Mouse (Mus musculus) myocyte (in vitro differentiated cells): ENCODE data around the gene Itga1. TPM values are rescaled to one million over a fixed set of nuclear protein-coding genes. Genes with fewer than 3 reads are reported as not detected.

Source experiments
- H3K27me3 ChIP-seq: one replicate; pipeline ENCODE4 v1.6.1; 2011; ENCODE audit not compliant: control insufficient read depth, insufficient read depth, insufficient read length
- H3K36me3 ChIP-seq: one replicate; pipeline ENCODE4 v1.6.1; 2011; ENCODE audit not compliant: control insufficient read depth, insufficient read depth
- H3K4me2 ChIP-seq: one replicate; pipeline ENCODE4 v1.6.1; 2011; ENCODE audit warnings: low read depth, control low read depth
- H3K4me3 ChIP-seq: one replicate; pipeline ENCODE4 v1.5.1; 2011; ENCODE audit warnings: mild to moderate bottlenecking, control low read depth, moderate library complexity
- H3K79me2 ChIP-seq: one replicate; pipeline ENCODE4 v1.6.1; 2011; ENCODE audit not compliant: control insufficient read depth, insufficient read depth
- H3ac ChIP-seq: one replicate; pipeline ENCODE4 v1.6.1; 2011; ENCODE audit not compliant: control insufficient read depth, insufficient read length
- CEBPB ChIP-seq: IDR thresholded peaks from 2 replicates; pipeline ENCODE4 v1.6.1; 2011; ENCODE audit warnings: mild to moderate bottlenecking, moderate library complexity; ENCODE audit not compliant: poor library complexity, insufficient read depth, severe bottlenecking
- E2F4 ChIP-seq: IDR thresholded peaks from one replicate; pipeline ENCODE4 v1.6.1; 2011; ENCODE audit warnings: mild to moderate bottlenecking, control low read depth, moderate library complexity; ENCODE audit not compliant: insufficient read depth
- MAX ChIP-seq: IDR thresholded peaks from one replicate; pipeline ENCODE4 v1.6.1; 2011; ENCODE audit warnings: low read depth, mild to moderate bottlenecking, control low read depth
- MYOD1 ChIP-seq, 3 experiments: IDR thresholded peaks; one replicate each; pipeline ENCODE4 v1.6.1; 2011; ENCODE audit warnings: control low read depth in 2 of 3, low read depth in 2 of 3, mild to moderate bottlenecking in 2 of 3, moderate library complexity in 1 of 3; ENCODE audit not compliant: insufficient read length in 2 of 3, control insufficient read depth in 1 of 3
- MYOG ChIP-seq, 3 experiments: IDR thresholded peaks; one replicate each; pipeline ENCODE4 v1.6.1; 2011; ENCODE audit warnings: control low read depth in 2 of 3, low read depth in 2 of 3, mild to moderate bottlenecking in 2 of 3; ENCODE audit not compliant: insufficient read length in 2 of 3, control insufficient read depth in 1 of 3, insufficient read depth in 1 of 3
- POLR2A ChIP-seq: IDR thresholded peaks from one replicate; pipeline ENCODE4 v1.6.1; 2011; ENCODE audit warnings: low read depth, mild to moderate bottlenecking, control low read depth, moderate library complexity; ENCODE audit not compliant: insufficient read length
- POLR2AphosphoS2 ChIP-seq: IDR thresholded peaks from one replicate; pipeline ENCODE4 v1.6.1; 2011; ENCODE audit warnings: low read depth, control low read depth; ENCODE audit not compliant: insufficient read length
- REST ChIP-seq: IDR thresholded peaks from one replicate; pipeline ENCODE4 v1.6.1; 2011; ENCODE audit warnings: mild to moderate bottlenecking, control low read depth, moderate library complexity; ENCODE audit not compliant: insufficient read depth, insufficient read length
- SRF ChIP-seq: IDR thresholded peaks from one replicate; pipeline ENCODE4 v1.6.1; 2011; ENCODE audit warnings: low read depth; ENCODE audit not compliant: control insufficient read depth, insufficient read length
- TCF12 ChIP-seq: IDR thresholded peaks from one replicate; pipeline ENCODE4 v1.6.1; 2011; ENCODE audit warnings: mild to moderate bottlenecking, control low read depth; ENCODE audit not compliant: poor library complexity, insufficient read depth, severe bottlenecking
- TCF3 ChIP-seq: IDR thresholded peaks from one replicate; pipeline ENCODE4 v1.6.1; 2011; ENCODE audit warnings: low read depth, control low read depth; ENCODE audit not compliant: insufficient read length
- USF1 ChIP-seq: IDR thresholded peaks from one replicate; pipeline ENCODE4 v1.6.1; 2011; ENCODE audit warnings: low read depth, mild to moderate bottlenecking, control low read depth, moderate library complexity
- polyA plus RNA-seq: library from polyadenylated mRNA; unstranded; fragments of >200 nt; fragmentation: generic; extraction: Trizol; gene quantifications from one replicate; pipeline ENCODE4 v1.2.1, GENCODE M21; 2012; ENCODE audit warnings: missing spikeins

The Itga1 gene
- 0.11 TPM for polyA plus RNA-seq

- Histone ChIP-seq H3K4me3 (peak within 1 kb of the TSS; percentile 28), H3K79me2 (no peaks in the 10 kb centered on the region), H3K36me3 (no peaks in the 10 kb centered on the region), H3K27me3 (peaks cover 4% of the 10 kb centered on the region), H3K4me2 (peak within 1 kb of the TSS; percentile 92), H3ac (no peak within 1 kb of the TSS)
- no peak for TF ChIP-seq POLR2AphosphoS2
Measured at GRCm38 (mm10) chr13:115101355-115102191, at the start of gene Itga1, which contains the start of gene Gm49395. Itga1 (minus strand) TSS chr13:115101964. Gm49395 (minus strand) TSS chr13:115101921.

DNA sequence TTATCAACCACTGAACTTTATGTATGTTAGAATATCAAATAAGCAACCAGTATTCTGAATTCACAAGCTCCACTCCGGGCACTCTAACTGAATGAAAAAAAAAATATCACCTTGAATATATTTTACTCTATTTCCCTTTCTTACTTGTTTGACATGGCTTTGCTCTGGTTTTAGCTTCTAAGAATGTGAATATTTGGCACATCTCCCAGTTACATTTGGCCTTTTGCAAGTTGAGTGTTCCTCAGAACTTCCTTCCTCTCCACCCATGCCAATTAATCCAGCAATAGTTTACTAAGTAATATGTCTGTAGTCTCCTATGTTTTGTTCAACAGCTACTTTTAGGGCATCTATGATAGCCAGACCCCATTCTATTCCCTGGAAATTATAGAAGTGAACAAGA lies 48.8 kb upstream of the Itga1 start:
- no peak overlapping the region for H3K4me3 ChIP-seq
- H3K27me3 ChIP-seq = no peaks in the 10 kb centered on the region
- no peak for TF ChIP-seq CEBPB
- TF ChIP-seq SRF = no peak
- TF ChIP-seq MYOG (IDR thresholded peaks at IDR 0.05; ENCODE audit: control insufficient read depth in 1 of 3, insufficient read depth in 1 of 3, insufficient read length in 2 of 3, low read depth in 2 of 3) = no peak
- H3K4me2 ChIP-seq = no peak overlapping the region
- no peaks in the 10 kb centered on the region for H3K36me3 ChIP-seq
- no peak overlapping the region for H3ac ChIP-seq
- H3K79me2 ChIP-seq = no peaks in the 10 kb centered on the region

DNA sequence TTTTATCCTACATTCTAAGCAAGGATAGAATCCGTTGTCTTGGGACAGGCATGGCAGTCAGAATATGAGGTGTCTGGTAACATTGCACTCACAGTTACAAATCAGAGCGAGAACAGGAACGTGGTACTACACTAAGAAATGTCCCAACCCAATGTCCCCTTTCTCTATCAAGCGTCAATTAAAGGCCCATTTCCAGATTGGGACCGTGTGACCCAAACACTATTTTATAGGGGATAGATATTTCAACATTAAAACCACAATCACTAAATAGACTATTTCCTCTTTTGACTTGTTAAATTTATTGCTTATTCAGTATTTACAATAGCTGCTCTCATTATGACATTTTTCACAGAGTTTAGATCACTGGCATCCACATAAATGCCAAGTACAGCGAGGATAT lies 48.1 kb upstream of the Itga1 start:
- Histone ChIP-seq H3K36me3 (no peaks in the 10 kb centered on the region), H3ac (no peak overlapping the region), H3K4me2 (no peak overlapping the region), H3K27me3 (no peaks in the 10 kb centered on the region), H3K4me3 (no peak overlapping the region), H3K79me2 (no peaks in the 10 kb centered on the region)
- TF ChIP-seq POLR2AphosphoS2 = no peak
- TF ChIP-seq REST = no peak
- TF ChIP-seq MYOD1 (IDR thresholded peaks at IDR 0.05; ENCODE audit: control insufficient read depth in 1 of 3, insufficient read length in 2 of 3, low read depth in 2 of 3) = no peak
- TF ChIP-seq MAX = no peak
- no peak for TF ChIP-seq POLR2A
- no peak for TF ChIP-seq SRF

- H3K79me2 ChIP-seq = no peaks in the 10 kb centered on the region
- no peak overlapping the region for H3K4me2 ChIP-seq
- H3ac ChIP-seq = no peak overlapping the region
- TF ChIP-seq MYOD1 (IDR thresholded peaks at IDR 0.05; ENCODE audit: control insufficient read depth in 1 of 3, insufficient read length in 2 of 3, low read depth in 2 of 3) = no peak
- TF ChIP-seq USF1 = no peak
- TF ChIP-seq REST = no peak
- no peak for TF ChIP-seq CEBPB
- no peak for TF ChIP-seq MAX
- no peak for TF ChIP-seq SRF
- no peak for TF ChIP-seq TCF3
- no peak for TF ChIP-seq POLR2A
- no peak for TF ChIP-seq TCF12
- no peak for TF ChIP-seq MYOG (IDR thresholded peaks at IDR 0.05; ENCODE audit: control insufficient read depth in 1 of 3, insufficient read depth in 1 of 3, insufficient read length in 2 of 3, low read depth in 2 of 3)
- TF ChIP-seq POLR2AphosphoS2 = no peak
- no peak for TF ChIP-seq E2F4
- no peaks in the 10 kb centered on the region for H3K36me3 ChIP-seq
- H3K27me3 ChIP-seq = no peaks in the 10 kb centered on the region
- H3K4me3 ChIP-seq = no peak overlapping the region
Measured at GRCm38 (mm10) chr13:115143575-115143974, 41.8 kb upstream of the Itga1 start.

GRCm38 (mm10) chr13:115142066-115142465 lies 40.3 kb upstream of the Itga1 start:
- H3K4me3 ChIP-seq = no peak overlapping the region
- no peak overlapping the region for H3ac ChIP-seq
- no peaks in the 10 kb centered on the region for H3K27me3 ChIP-seq
- no peaks in the 10 kb centered on the region for H3K79me2 ChIP-seq
- no peaks in the 10 kb centered on the region for H3K36me3 ChIP-seq
- no peak overlapping the region for H3K4me2 ChIP-seq
- TF ChIP-seq POLR2A (no peak), REST (no peak)
